Mouse (Mus musculus) stomach, embryonic 15.5 days (tissue): ENCODE measurements around the gene Rhbdd1. TPM values are rescaled to one million over a fixed set of nuclear protein-coding genes. Genes with fewer than 3 reads are reported as not detected.

Source experiments
- ATAC-seq: fragments of 200-750 bp; cut with Nextera tagmentation; 2 replicates; pipeline ENCODE4 v1.8.0; 2017; ENCODE audit warnings: low read depth, moderate number of reproducible peaks, moderate TSS enrichment; ENCODE audit not compliant: insufficient read depth, low FRiP score
- H3K27ac ChIP-seq: fragments of 300-500 bp; sonication (generic); 2 replicates; pipeline ENCODE4 v1.5.1; 2015; ENCODE audit warnings: mild to moderate bottlenecking, inconsistent platforms
- H3K27me3 ChIP-seq: fragments of 300-500 bp; sonication (generic); replicated peaks from 2 replicates; pipeline ENCODE4 v1.6.1; 2015; ENCODE audit warnings: inconsistent platforms
- H3K36me3 ChIP-seq: fragments of 300-500 bp; sonication (generic); 2 replicates; pipeline ENCODE4 v1.6.1; 2015; ENCODE audit warnings: inconsistent platforms
- H3K4me1 ChIP-seq: fragments of 300-500 bp; sonication (generic); 2 replicates; pipeline ENCODE4 v1.6.1; 2015; ENCODE audit warnings: inconsistent platforms
- H3K4me2 ChIP-seq: fragments of 300-500 bp; sonication (generic); 2 replicates; pipeline ENCODE4 v1.6.1; 2015; ENCODE audit warnings: mild to moderate bottlenecking, inconsistent platforms
- H3K4me3 ChIP-seq: fragments of 300-500 bp; sonication (generic); replicated peaks from 2 replicates; pipeline ENCODE4 v1.5.1; 2015; ENCODE audit warnings: inconsistent platforms
- H3K9ac ChIP-seq: fragments of 300-500 bp; sonication (generic); 2 replicates; pipeline ENCODE4 v1.6.1; 2015; ENCODE audit warnings: inconsistent platforms
- H3K9me3 ChIP-seq: fragments of 300-500 bp; sonication (generic); 2 replicates; pipeline ENCODE4 v1.6.1; 2016; ENCODE audit warnings: inconsistent platforms
- WGBS: fragments of 180-500 bp; shearing (Covaris S2); methylation state at CpG from one replicate; pipeline ENCODE4 v1.1.7; 2015; 5-methylcytosine and 5-hydroxymethylcytosine counted together
- polyA plus RNA-seq: library from polyadenylated mRNA; unstranded; fragments of >200 nt; fragmentation: Nextera tagmentation; extraction: Ambion mirVana; gene quantifications from 2 replicates; pipeline ENCODE4 v1.2.1, GENCODE M21; 2015

The Rhbdd1 gene
- polyA plus RNA-seq, 1 experiment from 2014 or later: 10.7 TPM

- H3K27ac ChIP-seq: no peak overlapping the region
- H3K4me2 ChIP-seq: no peak overlapping the region
- WGBS: 27% methylated on average over 4 of the region's 4 CpGs
- no peaks in the 10 kb centered on the region for H3K36me3 ChIP-seq
- H3K27me3 ChIP-seq: no peaks in the 10 kb centered on the region
- H3K9me3 ChIP-seq: no peaks in the 10 kb centered on the region
- no peak overlapping the region for H3K4me3 ChIP-seq
- ATAC-seq: no peak
- no peak overlapping the region for H3K9ac ChIP-seq
- H3K4me1 ChIP-seq: no peaks in the 10 kb centered on the region
Measured at GRCm38 (mm10) chr1:82374831-82375358, 58.6 kb downstream of the Rhbdd1 start.

- WGBS: 49% methylated on average over 3 of the region's 3 CpGs
- ATAC-seq: no peak
- no peaks in the 10 kb centered on the region for H3K4me1 ChIP-seq
- H3K9me3 ChIP-seq: no peaks in the 10 kb centered on the region
- H3K4me3 ChIP-seq: no peak overlapping the region
- H3K4me2 ChIP-seq: no peak overlapping the region
- no peak overlapping the region for H3K9ac ChIP-seq
- no peak overlapping the region for H3K27ac ChIP-seq
- no peaks in the 10 kb centered on the region for H3K27me3 ChIP-seq
- H3K36me3 ChIP-seq: no peaks in the 10 kb centered on the region
Measured at GRCm38 (mm10) chr1:82375452-82375851, 59.2 kb downstream of the Rhbdd1 start.

- Histone ChIP-seq H3K4me1 (peaks cover 13% of the 10 kb centered on the region), H3K27me3 (no peaks in the 10 kb centered on the region), H3K9ac (no peak overlapping the region), H3K4me2 (no peak overlapping the region), H3K4me3 (no peak overlapping the region), H3K36me3 (no peaks in the 10 kb centered on the region), H3K9me3 (no peaks in the 10 kb centered on the region), H3K27ac (no peak overlapping the region)
- no peak for ATAC-seq
- WGBS: 73% methylated on average over 4 of the region's 4 CpGs
Measured at GRCm38 (mm10) chr1:82381946-82382345, 65.7 kb downstream of the Rhbdd1 start.

- Histone ChIP-seq H3K36me3 (no peaks in the 10 kb centered on the region), H3K27me3 (no peaks in the 10 kb centered on the region), H3K4me3 (no peak overlapping the region), H3K4me2 (no peak overlapping the region), H3K9me3 (no peaks in the 10 kb centered on the region), H3K4me1 (peaks cover 13% of the 10 kb centered on the region), H3K9ac (no peak overlapping the region), H3K27ac (no peak overlapping the region)
- WGBS: 82% methylated on average over 2 of the region's 2 CpGs
- ATAC-seq: no peak
Measured at GRCm38 (mm10) chr1:82384106-82384505, 67.9 kb downstream of the Rhbdd1 start.

GRCm38 (mm10) chr1:82385054-82385453, 68.8 kb downstream of the Rhbdd1 start:
- H3K4me3 ChIP-seq: no peak overlapping the region
- H3K4me2 ChIP-seq: no peak overlapping the region
- H3K4me1 ChIP-seq: peaks cover 13% of the 10 kb centered on the region
- no peaks in the 10 kb centered on the region for H3K9me3 ChIP-seq
- no peaks in the 10 kb centered on the region for H3K27me3 ChIP-seq
- 21% methylated on average over 9 of the region's 9 CpGs for WGBS
- no peaks in the 10 kb centered on the region for H3K36me3 ChIP-seq
- 0 out of 2 replicates have a peak overlapping the region, but pooled peaks have one; percentile 26 for H3K27ac ChIP-seq
- ATAC-seq: no peak
- no peak overlapping the region for H3K9ac ChIP-seq

- no peaks in the 10 kb centered on the region for H3K9me3 ChIP-seq
- no peak overlapping the region for H3K4me3 ChIP-seq
- H3K4me1 ChIP-seq: peaks cover 13% of the 10 kb centered on the region
- H3K9ac ChIP-seq: no peak overlapping the region
- no peak overlapping the region for H3K4me2 ChIP-seq
- H3K36me3 ChIP-seq: no peaks in the 10 kb centered on the region
- no peaks in the 10 kb centered on the region for H3K27me3 ChIP-seq
- 51% methylated on average over 4 of the region's 4 CpGs for WGBS
- ATAC-seq: no peak
- 0 out of 2 replicates have a peak overlapping the region, but pooled peaks have one; percentile 41 for H3K27ac ChIP-seq
Measured at GRCm38 (mm10) chr1:82385827-82386230, 69.6 kb downstream of the Rhbdd1 start.

- H3K9me3 ChIP-seq: no peaks in the 10 kb centered on the region
- no peaks in the 10 kb centered on the region for H3K27me3 ChIP-seq
- 57% methylated on average over 6 of the region's 6 CpGs for WGBS
- no peak overlapping the region for H3K4me3 ChIP-seq
- no peak overlapping the region for H3K27ac ChIP-seq
- H3K4me1 ChIP-seq: peaks cover 13% of the 10 kb centered on the region
- no peak overlapping the region for H3K9ac ChIP-seq
- no peaks in the 10 kb centered on the region for H3K36me3 ChIP-seq
- ATAC-seq: no peak
- no peak overlapping the region for H3K4me2 ChIP-seq
Measured at GRCm38 (mm10) chr1:82386814-82387771, 70.8 kb downstream of the Rhbdd1 start.

GRCm38 (mm10) chr1:82389371-82389770, 73.1 kb downstream of the Rhbdd1 start:
- peaks cover 13% of the 10 kb centered on the region for H3K4me1 ChIP-seq
- H3K9me3 ChIP-seq: no peaks in the 10 kb centered on the region
- no peak overlapping the region for H3K27ac ChIP-seq
- no peak overlapping the region for H3K9ac ChIP-seq
- H3K4me3 ChIP-seq: no peak overlapping the region
- H3K4me2 ChIP-seq: no peak overlapping the region
- no peaks in the 10 kb centered on the region for H3K36me3 ChIP-seq
- no peak for ATAC-seq
- WGBS: 71% methylated on average over 7 of the region's 7 CpGs
- no peaks in the 10 kb centered on the region for H3K27me3 ChIP-seq

GRCm38 (mm10) chr1:82395371-82395770, 79.1 kb downstream of the Rhbdd1 start:
- Histone ChIP-seq H3K4me1 (no peaks in the 10 kb centered on the region), H3K9me3 (no peaks in the 10 kb centered on the region), H3K4me2 (no peak overlapping the region), H3K9ac (no peak overlapping the region), H3K27me3 (no peaks in the 10 kb centered on the region), H3K27ac (no peak overlapping the region), H3K4me3 (no peak overlapping the region), H3K36me3 (no peaks in the 10 kb centered on the region)
- 78% methylated on average over 4 of the region's 4 CpGs for WGBS
- no peak for ATAC-seq

- Histone ChIP-seq H3K9ac (no peak overlapping the region), H3K4me1 (no peaks in the 10 kb centered on the region), H3K4me3 (no peak overlapping the region), H3K36me3 (no peaks in the 10 kb centered on the region), H3K9me3 (no peaks in the 10 kb centered on the region), H3K27me3 (no peaks in the 10 kb centered on the region), H3K27ac (no peak overlapping the region), H3K4me2 (no peak overlapping the region)
- WGBS: 84% methylated on average over 3 of the region's 3 CpGs
- ATAC-seq: no peak
Measured at GRCm38 (mm10) chr1:82407786-82408185, 91.5 kb downstream of the Rhbdd1 start.

GRCm38 (mm10) chr1:82409271-82409670, 93.0 kb downstream of the Rhbdd1 start:
- Histone ChIP-seq H3K9me3 (no peaks in the 10 kb centered on the region), H3K4me2 (no peak overlapping the region), H3K27me3 (no peaks in the 10 kb centered on the region), H3K9ac (no peak overlapping the region), H3K4me3 (no peak overlapping the region), H3K27ac (no peak overlapping the region), H3K36me3 (no peaks in the 10 kb centered on the region), H3K4me1 (no peaks in the 10 kb centered on the region)
- WGBS: 92% methylated on average over 9 of the region's 9 CpGs
- no peak for ATAC-seq

GRCm38 (mm10) chr1:82410548-82410947, 94.3 kb downstream of the Rhbdd1 start:
- Histone ChIP-seq H3K27me3 (no peaks in the 10 kb centered on the region), H3K27ac (no peak overlapping the region), H3K4me3 (no peak overlapping the region), H3K4me2 (no peak overlapping the region), H3K9ac (no peak overlapping the region), H3K9me3 (no peaks in the 10 kb centered on the region), H3K36me3 (no peaks in the 10 kb centered on the region), H3K4me1 (no peaks in the 10 kb centered on the region)
- 67% methylated on average over 3 of the region's 3 CpGs for WGBS
- ATAC-seq: no peak
